Mouse (Mus musculus) left cerebral cortex, postnatal 36 days (tissue): ENCODE measurements around the gene Hoxd8. TPM values are rescaled to one million over a fixed set of nuclear protein-coding genes. Genes with fewer than 3 reads are reported as not detected.

ENCODE experiments used
- DNase-seq, 2 experiments: peaks; one replicate each; pipeline ENCODE4 v3.0.0; 2021 to 2022; ENCODE audit warnings: low spot score in 2 of 2, mixed read lengths in 1 of 2
- intact Hi-C: fragments of 180-260 bp; cut with DNase I; formaldehyde crosslinking; loops from one replicate; pipeline ENCODE4 v1.15.1; 2025
- total RNA-seq, 2 experiments: library from RNA; stranded (reverse); gene quantifications; 2 replicates each; pipeline ENCODE4 v1.2.3; 2021

The Hoxd8 gene
- total RNA-seq, 2 experiments from 2014 or later = not detected

DNA sequence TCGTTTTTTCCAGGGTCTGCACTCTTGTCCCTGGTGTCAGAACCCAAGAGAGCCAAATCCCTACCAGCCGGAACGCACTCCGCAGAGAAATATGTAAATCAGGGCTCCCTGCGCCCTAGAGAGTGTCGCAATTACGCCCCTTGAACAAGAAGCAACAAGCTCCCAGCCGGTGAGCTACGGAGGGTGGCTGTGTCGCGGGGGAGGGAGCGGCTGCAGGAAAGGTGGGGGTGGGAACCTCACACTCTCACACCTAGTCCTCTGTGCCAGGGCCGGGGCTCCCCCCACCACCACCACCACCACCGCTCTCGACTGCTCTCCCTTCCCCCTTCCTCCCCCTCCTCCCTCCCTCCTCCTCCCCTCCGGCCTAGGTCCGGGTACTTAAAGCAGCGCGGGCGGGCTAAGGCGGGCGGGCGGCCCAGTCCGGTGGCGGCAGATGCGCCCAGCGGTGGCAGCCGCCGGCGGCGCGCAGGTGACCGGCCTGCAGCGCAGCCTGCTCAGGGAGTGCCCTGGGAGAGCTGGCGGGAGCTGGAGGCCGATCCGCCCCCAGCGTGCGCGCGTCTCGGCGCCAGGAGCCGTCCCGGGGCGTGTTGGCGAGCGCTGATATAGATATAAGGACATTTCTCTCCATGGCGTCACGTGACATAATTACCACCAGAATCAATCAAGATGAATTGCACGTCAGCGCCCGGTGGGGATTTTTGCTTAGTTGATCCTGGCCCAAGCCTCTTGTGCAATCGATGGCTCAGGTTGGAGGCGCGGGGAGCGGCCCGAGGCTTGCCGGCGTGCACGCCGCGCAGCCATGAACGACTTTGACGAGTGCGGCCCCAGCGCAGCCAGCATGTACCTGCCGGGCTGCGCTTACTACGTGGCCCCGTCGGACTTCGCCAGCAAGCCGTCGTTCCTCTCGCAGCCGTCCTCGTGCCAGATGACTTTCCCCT is 22.6 kb upstream of the Hoxd8 start:
- no peak for DNase-seq
- intact Hi-C loops = loop anchor here (10.0 kb wide), 1 partner anchor 1407 kb away; the partner anchor contains the start of gene Sp9

GRCm38 (mm10) chr2:74682796-74683195 is 21.6 kb upstream of the Hoxd8 start:
- no peak for DNase-seq
- intact Hi-C loops = loop anchor here (10.0 kb wide), 1 partner anchor 1408 kb away; the partner anchor contains the start of gene Sp9

GRCm38 (mm10) chr2:74683471-74683951 is 20.9 kb upstream of the Hoxd8 start:
- intact Hi-C loops = loop anchor here (10.0 kb wide), 1 partner anchor 1409 kb away; the partner anchor contains the start of gene Sp9
- no peak for DNase-seq

GRCm38 (mm10) chr2:74684106-74684505 is 20.3 kb upstream of the Hoxd8 start:
- intact Hi-C loops = loop anchor here (10.0 kb wide), 1 partner anchor 1409 kb away; the partner anchor contains the start of gene Sp9
- no peak for DNase-seq

- intact Hi-C loops = loop anchor here (10.0 kb wide), 1 partner anchor 1410 kb away; the partner anchor contains the start of gene Sp9
- no peak for DNase-seq
These were observed 19.3 kb upstream of the Hoxd8 start for GRCm38 (mm10) chr2:74685059-74685603.

GRCm38 (mm10) chr2:74686301-74686987 is 18.0 kb upstream of the Hoxd8 start:
- intact Hi-C loops = loop anchor here (2.0 to 10.0 kb wide), 2 partner anchors 30 to 1412 kb away; partner anchors contain the start of gene Sp9
- no peak for DNase-seq

DNA sequence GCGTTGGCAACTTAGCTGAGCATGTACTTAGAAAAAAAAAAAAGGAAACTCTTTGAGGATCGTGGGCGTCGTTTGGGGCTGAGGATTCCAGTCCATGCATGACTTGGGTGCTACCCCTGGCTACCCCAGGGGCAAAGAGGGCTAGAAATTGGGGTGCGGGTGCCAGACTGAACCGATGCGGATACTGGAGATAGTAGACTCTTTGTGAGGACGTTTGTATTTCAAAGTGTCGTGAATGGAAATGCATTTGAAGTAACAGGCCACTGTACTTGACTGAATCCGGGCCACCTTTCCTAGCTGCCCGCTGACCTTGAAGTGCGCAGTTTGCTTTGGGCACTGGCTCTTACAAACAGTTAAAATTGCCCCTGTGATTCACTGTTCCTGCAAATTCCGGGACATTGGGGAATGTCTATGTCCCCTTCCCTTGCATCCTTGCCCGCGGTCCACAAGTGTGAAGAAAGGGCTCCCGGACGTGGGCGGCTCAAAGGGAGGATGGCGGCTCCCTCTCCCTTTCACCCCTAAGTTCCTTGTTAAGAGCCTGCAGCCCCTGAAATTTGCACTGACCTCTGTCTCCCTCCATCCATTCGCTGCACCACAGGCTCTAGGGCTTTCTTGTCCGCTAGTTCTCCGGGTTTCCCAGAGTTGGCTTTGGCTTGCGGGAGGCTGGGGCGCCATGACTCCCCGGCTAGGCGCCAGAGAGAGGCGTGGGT is 17.3 kb upstream of the Hoxd8 start:
- no peak for DNase-seq
- intact Hi-C loops = loop anchor here (2.0 to 10.0 kb wide), 2 partner anchors 30 to 1412 kb away; partner anchors contain the start of gene Sp9

DNA sequence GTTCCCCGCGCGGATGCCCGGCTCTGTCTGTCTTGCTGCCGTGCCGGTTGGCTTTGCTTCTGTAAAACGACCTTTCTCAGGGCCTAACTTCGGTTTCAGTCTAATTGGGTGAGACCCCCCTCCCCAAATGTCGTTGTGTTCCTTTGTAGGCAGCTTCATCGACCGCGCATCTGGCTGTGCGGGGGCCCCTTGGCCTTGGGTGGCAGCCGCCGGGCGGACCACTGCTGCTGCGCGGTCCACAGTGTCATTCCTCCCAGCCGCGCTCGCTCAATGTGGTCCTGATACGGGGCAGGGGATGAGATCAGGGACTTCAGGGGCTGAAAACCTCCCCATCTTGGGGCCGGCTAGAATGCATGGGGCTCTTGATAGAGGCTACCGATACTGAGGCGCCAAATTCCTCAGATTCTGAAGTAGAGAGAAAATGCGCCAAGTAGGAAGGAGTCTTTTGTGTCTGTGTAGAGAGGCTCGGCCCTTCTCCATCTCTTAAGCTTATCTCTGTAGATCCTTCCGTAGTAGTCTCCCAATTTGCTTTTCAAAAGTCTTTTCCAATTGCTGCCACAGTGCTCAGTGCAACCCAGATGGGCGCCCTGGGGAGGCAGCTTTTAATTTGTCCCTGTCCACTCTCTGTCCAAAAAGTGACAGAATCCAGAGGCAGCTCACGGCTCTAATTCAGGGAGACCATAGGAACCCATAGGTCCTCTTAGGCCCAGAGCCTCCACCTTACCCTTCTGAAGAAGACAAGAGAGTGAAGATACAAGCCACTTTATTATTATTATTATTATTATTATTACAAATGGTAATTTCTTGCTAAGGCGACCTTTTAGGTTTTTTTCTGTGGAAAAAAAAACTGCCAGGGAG is 16.5 kb upstream of the Hoxd8 start:
- no peak for DNase-seq
- intact Hi-C loops = loop anchor here (2.0 to 10.0 kb wide), 2 partner anchors 31 to 1413 kb away; partner anchors contain the start of gene Sp9

GRCm38 (mm10) chr2:74688795-74689573 is 15.4 kb upstream of the Hoxd8 start:
- intact Hi-C loops = loop anchor here (10.0 kb wide), 1 partner anchor 1414 kb away; the partner anchor contains the start of gene Sp9
- DNase-seq = no peak

- intact Hi-C loops = loop anchor here (5.0 to 10.0 kb wide), 2 partner anchors 43 to 1415 kb away; partner anchors contain the start of gene Sp9
These were observed 14.7 kb upstream of the Hoxd8 start for GRCm38 (mm10) chr2:74689574-74690337.

DNA sequence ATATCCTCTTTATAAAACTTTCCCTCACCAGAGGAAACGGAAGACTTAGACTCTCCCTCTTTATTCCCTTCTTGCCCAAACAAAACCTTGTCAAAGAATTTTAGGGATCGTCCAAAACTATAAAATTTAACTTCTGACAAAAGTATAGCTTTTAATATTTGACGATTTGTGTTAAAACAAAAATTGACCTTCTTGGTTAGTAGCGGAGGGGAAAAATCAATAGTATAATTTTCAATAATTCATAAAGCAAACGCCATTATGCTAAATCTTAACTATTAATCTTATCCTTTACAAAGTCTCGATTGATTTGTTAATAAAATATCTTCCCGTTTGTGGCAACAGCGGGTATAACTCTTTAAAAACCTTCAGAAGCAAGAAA is 14.1 kb upstream of the Hoxd8 start:
- intact Hi-C loops = loop anchor here (5.0 kb wide), 1 partner anchor 42 kb away; no protein-coding TSS in a partner anchor

More at GRCm38 (mm10) chr2:74689574-74690337, 14.7 kb upstream of the Hoxd8 start:
- DNase-seq = no peak

GRCm38 (mm10) chr2:74691022-74691951 is 13.1 kb upstream of the Hoxd8 start, which contains the start of gene Hoxd10:
TSS of gene Hoxd10 (plus strand) at chr2:74691924.
- intact Hi-C loops = loop anchor here (5.0 kb wide), 1 partner anchor 41 kb away; no protein-coding TSS in a partner anchor
- DNase-seq = no peak

More for the DNA sequence above, 14.1 kb upstream of the Hoxd8 start:
- no peak for DNase-seq

DNA sequence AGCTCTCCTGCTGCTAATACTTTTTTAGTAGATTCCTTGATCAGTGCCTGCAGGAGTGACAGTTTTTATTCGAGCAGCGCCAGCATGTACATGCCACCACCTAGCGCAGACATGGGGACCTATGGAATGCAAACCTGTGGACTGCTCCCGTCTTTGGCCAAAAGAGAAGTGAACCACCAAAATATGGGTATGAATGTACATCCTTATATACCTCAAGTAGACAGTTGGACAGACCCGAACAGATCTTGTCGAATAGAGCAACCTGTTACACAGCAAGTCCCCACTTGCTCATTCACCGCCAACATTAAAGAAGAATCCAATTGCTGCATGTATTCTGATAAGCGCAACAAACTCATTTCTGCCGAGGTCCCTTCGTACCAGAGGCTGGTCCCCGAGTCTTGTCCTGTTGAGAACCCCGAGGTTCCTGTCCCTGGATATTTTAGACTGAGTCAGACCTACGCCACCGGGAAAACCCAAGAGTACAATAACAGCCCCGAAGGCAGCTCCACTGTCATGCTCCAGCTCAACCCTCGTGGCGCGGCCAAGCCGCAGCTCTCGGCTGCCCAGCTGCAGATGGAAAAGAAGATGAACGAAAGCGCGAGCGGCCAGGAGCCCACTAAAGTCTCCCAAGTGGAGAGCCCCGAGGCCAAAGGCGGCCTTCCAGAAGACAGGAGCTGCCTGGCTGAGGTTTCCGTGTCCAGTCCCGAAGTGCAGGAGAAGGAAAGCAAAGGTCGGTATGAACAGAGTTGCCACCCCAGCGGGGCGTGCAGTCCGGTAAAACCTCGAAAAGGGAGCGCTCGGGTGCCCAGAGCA is 12.2 kb upstream of the Hoxd8 start:
- no peak for DNase-seq
- intact Hi-C loops = loop anchor here (5.0 kb wide), 1 partner anchor 40 kb away; no protein-coding TSS in a partner anchor

DNA sequence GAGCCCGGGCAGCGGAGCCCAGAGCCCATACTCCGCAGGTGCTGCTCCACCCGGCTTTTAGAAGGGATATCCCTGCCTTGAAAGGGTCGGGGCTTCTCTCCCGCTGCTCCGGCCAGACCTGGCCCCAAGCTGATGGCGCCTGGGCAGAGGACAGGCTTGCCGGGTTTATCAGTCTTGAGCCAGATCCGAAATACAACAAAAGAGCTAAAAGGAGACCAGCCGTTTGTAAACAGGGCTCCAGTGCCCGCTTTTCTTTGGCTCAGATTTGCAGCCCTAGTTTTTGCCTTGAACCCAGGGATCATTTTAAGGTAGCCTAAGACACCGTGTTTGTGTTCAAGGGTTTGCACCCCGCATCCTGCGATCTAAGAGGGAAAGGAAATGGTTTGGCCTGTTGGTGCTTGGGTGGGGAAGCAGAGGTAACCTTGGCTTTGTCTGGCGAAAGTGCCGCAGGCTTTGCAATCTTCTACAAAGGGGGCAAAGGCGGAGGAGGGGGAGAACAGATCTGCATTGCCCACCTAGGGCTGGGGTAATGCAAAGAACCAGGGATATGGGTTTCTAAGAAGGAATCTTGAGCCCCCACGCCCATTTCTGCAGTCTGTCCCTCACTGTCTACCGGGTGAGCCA is 11.5 kb upstream of the Hoxd8 start:
- intact Hi-C loops = loop anchor here (5.0 kb wide), 1 partner anchor 39 kb away; no protein-coding TSS in a partner anchor

More for the DNA sequence above, 11.5 kb upstream of the Hoxd8 start:
- DNase-seq = no peak
